In the genomic region with DNA sequence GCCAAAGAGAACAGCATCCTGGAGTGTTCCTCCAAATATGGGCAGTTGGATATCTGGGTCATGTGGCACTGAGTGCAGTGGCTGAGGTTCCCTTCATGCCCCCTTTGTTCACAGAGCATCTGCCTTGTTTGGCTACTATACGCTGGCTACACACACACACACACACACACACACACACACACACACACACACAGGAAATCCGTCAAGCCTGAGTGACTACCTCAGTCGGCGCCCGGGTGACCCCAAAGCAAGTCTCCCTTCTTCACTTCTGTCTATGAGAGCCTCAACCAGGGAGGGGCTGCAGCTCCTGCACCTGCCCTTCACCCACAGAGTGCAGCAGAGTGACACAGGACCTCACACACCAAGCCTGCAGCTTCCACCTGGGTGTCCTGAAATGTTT, we compare ENCODE assay signal across 21 mouse cellular contexts.
DNase-seq lines count a peak whose midpoint lies in the region; ATAC-seq lines count a peak whose summit lies in the region.
"Had no signal": no experiment of that assay in that cellular context is flagged by ENCODE, and none has a peak within 500 bp of the region (broad histone marks: within the 10 kb centered on the region; RNA-seq: fewer than 3 reads in every experiment).

No protein-coding gene starts in this region.

- H3K4me3 ChIP-seq in kidney, embryonic 15.5 days (replicated peaks): no peak overlapping the region
- H3K4me3 ChIP-seq in midbrain, embryonic 10.5 days: no peak overlapping the region
- no peak overlapping the region for H3K4me3 ChIP-seq in midbrain, embryonic 13.5 days (replicated peaks)
- H3K4me3 ChIP-seq: embryonic facial prominence, embryonic 12.5 days; forebrain, embryonic 15.5 days; heart, adult 2 months; heart, embryonic 15.5 days; midbrain, embryonic 12.5 days; neural tube, embryonic 13.5 days had no signal

- no peak overlapping the region for H3K9ac ChIP-seq in kidney, embryonic 15.5 days
- H3K9ac ChIP-seq in midbrain, embryonic 13.5 days (replicated peaks): no peak overlapping the region
- H3K9ac ChIP-seq: embryonic facial prominence, embryonic 12.5 days; forebrain, embryonic 15.5 days; heart, embryonic 15.5 days; midbrain, embryonic 12.5 days; neural tube, embryonic 13.5 days had no signal

- ATAC-seq in kidney, embryonic 15.5 days (replicated peaks; ENCODE audit: low FRiP score): peak; percentile 62
- no peak for ATAC-seq in midbrain, embryonic 13.5 days
- ATAC-seq in neutrophil, adult 5-6 weeks (ENCODE audit: extremely low read depth, insufficient number of reproducible peaks, low FRiP score, poor library complexity, severe bottlenecking): peak; percentile 36
- ATAC-seq: forebrain, embryonic 15.5 days; inflammation-experienced regulatory T-cells, adult 6 months had no signal

- WGBS in kidney, embryonic 15.5 days: 20% methylated on average over 5 of the region's 5 CpGs
- WGBS in midbrain, embryonic 10.5 days: 83% methylated on average over 5 of the region's 5 CpGs
- 54% methylated on average over 5 of the region's 5 CpGs for whole genome bisulfite sequencing in midbrain, embryonic 13.5 days

- no peaks in the 10 kb centered on the region for H3K36me3 ChIP-seq in kidney, embryonic 15.5 days
- no peaks in the 10 kb centered on the region for H3K36me3 ChIP-seq in midbrain, embryonic 10.5 days
- H3K36me3 ChIP-seq in midbrain, embryonic 13.5 days: no peaks in the 10 kb centered on the region
- H3K36me3 ChIP-seq: embryonic facial prominence, embryonic 12.5 days; forebrain, embryonic 15.5 days; heart, embryonic 15.5 days; midbrain, embryonic 12.5 days; neural tube, embryonic 13.5 days had no signal

- peaks cover 4% of the 10 kb centered on the region; the same call in 1 of the 2 replicates for H3K4me1 ChIP-seq in kidney, embryonic 15.5 days
- no peaks in the 10 kb centered on the region for H3K4me1 ChIP-seq in midbrain, embryonic 10.5 days
- H3K4me1 ChIP-seq in midbrain, embryonic 13.5 days (replicated peaks): no peaks in the 10 kb centered on the region
- H3K4me1 ChIP-seq: embryonic facial prominence, embryonic 12.5 days; forebrain, embryonic 15.5 days; neural tube, embryonic 13.5 days had no signal

- H3K4me2 ChIP-seq in kidney, embryonic 15.5 days: no peak overlapping the region
- H3K4me2 ChIP-seq in midbrain, embryonic 13.5 days (replicated peaks): no peak overlapping the region
- H3K4me2 ChIP-seq: embryonic facial prominence, embryonic 12.5 days; forebrain, embryonic 15.5 days; heart, embryonic 15.5 days; midbrain, embryonic 12.5 days; neural tube, embryonic 13.5 days had no signal

- H3K9me3 ChIP-seq in kidney, embryonic 15.5 days (replicated peaks): no peaks in the 10 kb centered on the region
- H3K9me3 ChIP-seq in midbrain, embryonic 10.5 days (replicated peaks): no peaks in the 10 kb centered on the region
- no peaks in the 10 kb centered on the region for H3K9me3 ChIP-seq in midbrain, embryonic 13.5 days
- H3K9me3 ChIP-seq: embryonic facial prominence, embryonic 12.5 days; forebrain, embryonic 15.5 days; heart, embryonic 15.5 days; midbrain, embryonic 12.5 days; neural tube, embryonic 13.5 days had no signal

- no peak for DNase-seq in kidney, adult 11 months
- DNase-seq in midbrain, embryonic 10.5 days (ENCODE audit: low spot score): no peak
- peak; percentile 78 to 82 for DNase-seq in spleen, postnatal 36 days (ENCODE audit: low spot score in 2 of 2)
- DNase-seq in cerebellum, adult 11 months: no peak
- DNase-seq: adrenal gland, postnatal 10 days; cerebellum, adult 9-11 months; gastrocnemius, postnatal 14 days; left cerebral cortex, postnatal 4 days; lung, adult 18-20 months; right cerebral cortex, postnatal 14 days had no signal

- no peaks in the 10 kb centered on the region for H3K27me3 ChIP-seq in kidney, embryonic 15.5 days
- no peaks in the 10 kb centered on the region for H3K27me3 ChIP-seq in midbrain, embryonic 10.5 days (ENCODE audit: low read depth, poor library complexity, severe bottlenecking)
- H3K27me3 ChIP-seq in midbrain, embryonic 13.5 days: no peaks in the 10 kb centered on the region
- H3K27me3 ChIP-seq: embryonic facial prominence, embryonic 12.5 days; forebrain, embryonic 15.5 days; heart, embryonic 15.5 days; midbrain, embryonic 12.5 days; neural tube, embryonic 13.5 days had no signal

- no peak overlapping the region for H3K27ac ChIP-seq in kidney, embryonic 15.5 days
- H3K27ac ChIP-seq in midbrain, embryonic 10.5 days (replicated peaks): 0 out of 2 replicates have a peak overlapping the region, but pooled peaks have one; percentile 6
- no peak overlapping the region for H3K27ac ChIP-seq in midbrain, embryonic 13.5 days
- H3K27ac ChIP-seq: embryonic facial prominence, embryonic 12.5 days; forebrain, embryonic 15.5 days; heart, adult 2 months; heart, embryonic 15.5 days; macrophage; midbrain, embryonic 12.5 days; neural tube, embryonic 13.5 days had no signal

Comparison
In these comparisons a context has a peak if more than half of its experiments do, and no peak if none do; other contexts are left out.
1. DNase-seq: peak in spleen, postnatal 36 days (2 of 2); none in kidney, adult 11 months (single experiment), midbrain, embryonic 10.5 days (single experiment) and cerebellum, adult 11 months (single experiment).